Mouse (Mus musculus) kidney, adult 18-20 months (tissue): Measurements from ENCODE around the gene Bmp6.

Source experiments
- DNase-seq: peaks from one replicate; pipeline ENCODE4 v3.0.0; 2021

The Bmp6 gene

DNA sequence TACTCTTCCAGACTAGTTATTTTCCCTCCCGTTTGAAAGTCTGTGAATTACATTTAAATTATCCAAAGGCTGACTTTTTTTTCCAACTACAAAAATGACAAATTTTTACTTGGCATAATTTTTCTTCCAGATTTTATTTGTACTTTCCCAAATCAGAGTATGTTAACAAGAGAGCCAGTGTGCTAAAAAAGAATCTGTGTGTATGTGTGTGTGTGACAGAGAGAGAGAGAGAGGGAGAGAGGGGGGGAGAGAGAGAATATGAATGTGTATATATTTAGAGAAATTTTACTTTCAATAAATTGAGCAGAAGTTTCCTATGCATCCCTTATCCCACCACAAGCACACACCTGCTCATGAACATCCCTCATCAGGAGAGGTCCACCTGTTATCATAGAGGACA lies 9.4 kb downstream of the Bmp6 start:
- no peak for DNase-seq

DNA sequence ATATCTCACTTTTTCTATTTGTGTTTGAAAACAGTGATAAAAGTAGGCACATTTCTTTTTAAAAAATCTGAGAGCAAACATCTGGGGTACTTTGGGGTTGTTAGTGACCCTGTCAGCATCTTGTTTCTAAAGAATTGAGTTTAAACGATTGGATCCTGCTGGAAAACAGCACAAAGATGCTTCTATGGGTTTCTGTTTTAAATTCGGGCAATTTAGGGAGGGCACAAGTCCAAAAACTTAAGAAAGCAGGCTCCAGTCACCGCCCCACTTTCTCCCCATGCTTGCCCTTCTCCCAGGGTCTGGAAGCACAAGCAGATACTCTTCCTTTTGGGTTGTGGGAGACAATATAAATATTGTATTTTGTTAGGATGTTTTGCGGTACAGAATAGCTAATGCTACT lies 14.1 kb downstream of the Bmp6 start:
- no peak for DNase-seq

DNA sequence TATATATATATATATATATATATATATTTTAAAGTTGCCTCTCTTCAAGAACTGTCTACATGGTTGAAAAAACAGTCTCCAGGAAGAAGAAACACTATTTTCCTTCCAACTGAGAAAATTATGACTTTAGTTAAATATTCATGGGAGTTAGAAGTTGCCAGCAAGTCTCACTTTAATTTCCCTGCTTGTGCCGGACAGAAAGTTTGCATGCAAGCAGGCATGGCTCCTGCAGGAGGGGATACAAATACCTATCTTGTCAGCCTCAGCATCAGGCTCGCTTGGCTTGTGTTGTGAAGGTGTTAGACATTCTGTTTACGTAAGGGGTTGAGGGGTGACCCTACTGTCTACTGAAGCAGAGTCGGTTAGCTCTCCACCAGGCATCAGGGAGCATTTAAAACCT lies 17.8 kb downstream of the Bmp6 start:
- DNase-seq: peak; percentile 30

DNA sequence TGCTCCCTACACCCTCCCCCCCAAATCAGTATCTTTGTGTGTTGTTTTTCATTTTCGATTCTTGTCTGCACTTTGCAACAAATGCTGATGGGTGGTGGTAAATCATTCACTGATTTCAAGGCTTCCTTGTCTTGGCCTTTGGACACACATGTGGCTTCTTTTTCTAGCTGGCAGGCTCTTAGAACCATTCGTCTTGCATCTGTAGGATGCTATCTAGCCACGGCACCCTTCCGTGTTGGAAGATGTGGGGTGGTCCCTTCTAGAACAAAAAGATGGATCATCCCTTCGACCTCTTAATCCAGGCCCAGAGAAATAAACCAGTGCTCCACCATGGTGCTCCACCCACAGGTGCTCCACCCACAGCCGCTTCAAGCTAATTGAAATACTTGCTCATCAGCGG lies 19.0 kb downstream of the Bmp6 start:
- peak; percentile 61 for DNase-seq

DNA sequence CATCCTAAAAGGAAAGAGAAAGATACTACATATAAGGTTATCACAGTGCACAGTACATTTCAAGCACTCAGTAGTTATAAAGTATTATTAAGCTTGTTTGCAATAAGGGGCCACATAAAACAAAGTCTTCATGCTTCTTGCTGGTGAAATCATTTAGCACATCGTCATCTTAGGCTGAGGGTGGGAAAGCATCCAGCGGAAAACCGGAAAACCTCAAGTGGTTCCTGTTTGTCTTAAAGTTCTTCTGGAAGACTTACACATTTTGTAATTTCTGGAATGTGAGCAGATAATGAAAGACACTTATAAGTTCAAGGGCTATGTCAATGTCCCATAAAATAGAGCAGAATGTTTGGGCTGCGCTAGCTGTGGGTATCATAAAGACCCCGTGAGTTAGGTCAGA lies 24.7 kb downstream of the Bmp6 start:
- DNase-seq: no peak

DNA sequence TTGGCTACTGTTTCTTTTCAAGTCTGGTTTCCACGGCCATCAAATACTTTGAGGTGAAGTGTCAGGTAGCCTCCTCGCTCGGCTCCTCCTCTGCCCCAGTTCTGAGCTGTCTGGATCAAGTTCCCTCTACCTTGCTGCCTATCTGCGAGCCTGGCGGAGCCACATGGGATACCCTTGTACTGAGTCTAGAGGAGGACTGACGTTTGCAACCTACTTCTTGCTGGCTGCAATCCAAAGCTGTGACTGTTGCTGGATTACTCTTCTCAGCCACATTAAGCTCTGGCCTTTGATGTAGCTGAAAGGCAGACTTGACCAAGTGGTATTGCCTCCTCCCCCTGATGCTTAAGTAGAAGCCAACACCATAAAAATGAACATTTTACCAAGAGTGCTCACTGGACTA lies 31.2 kb downstream of the Bmp6 start:
- peak; percentile 35 for DNase-seq

DNA sequence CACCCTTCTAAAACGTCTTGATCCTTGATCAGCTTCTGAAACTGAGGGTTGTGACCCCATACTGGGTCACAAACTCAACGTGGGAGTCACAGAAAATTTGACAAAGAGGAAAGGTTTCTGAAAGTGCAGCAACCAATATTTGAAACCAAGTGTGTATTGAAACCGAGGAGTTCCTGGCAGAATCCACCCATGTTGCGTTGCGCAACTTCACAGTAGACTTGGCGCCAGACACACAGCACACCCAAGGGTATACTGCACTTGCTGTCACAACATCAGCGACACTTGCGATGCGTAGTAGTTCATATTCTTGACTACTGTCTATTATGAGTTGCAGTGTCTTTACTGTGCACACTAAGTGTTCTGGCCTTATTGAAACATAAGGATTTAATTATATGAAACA lies 32.4 kb downstream of the Bmp6 start:
- DNase-seq: no peak

DNA sequence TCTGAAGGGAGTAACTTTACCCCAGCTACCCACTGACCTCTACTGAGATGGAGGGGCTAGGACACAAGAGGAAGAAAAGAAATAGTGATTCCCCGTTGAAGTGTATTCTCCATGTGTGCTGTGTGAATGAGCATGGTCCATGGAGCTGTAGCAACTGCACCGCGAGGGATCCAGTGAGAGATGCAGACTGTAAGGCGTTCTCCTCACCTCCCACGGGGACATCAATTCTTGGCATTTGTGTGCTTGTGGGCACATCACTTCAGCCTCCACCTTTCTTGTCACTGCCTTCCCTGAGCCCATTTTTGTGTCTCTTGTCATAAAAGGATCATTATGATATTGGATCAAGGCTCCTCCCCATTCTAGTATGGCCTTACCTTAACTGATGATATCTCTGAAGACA lies 34.9 kb downstream of the Bmp6 start:
- no peak for DNase-seq

DNA sequence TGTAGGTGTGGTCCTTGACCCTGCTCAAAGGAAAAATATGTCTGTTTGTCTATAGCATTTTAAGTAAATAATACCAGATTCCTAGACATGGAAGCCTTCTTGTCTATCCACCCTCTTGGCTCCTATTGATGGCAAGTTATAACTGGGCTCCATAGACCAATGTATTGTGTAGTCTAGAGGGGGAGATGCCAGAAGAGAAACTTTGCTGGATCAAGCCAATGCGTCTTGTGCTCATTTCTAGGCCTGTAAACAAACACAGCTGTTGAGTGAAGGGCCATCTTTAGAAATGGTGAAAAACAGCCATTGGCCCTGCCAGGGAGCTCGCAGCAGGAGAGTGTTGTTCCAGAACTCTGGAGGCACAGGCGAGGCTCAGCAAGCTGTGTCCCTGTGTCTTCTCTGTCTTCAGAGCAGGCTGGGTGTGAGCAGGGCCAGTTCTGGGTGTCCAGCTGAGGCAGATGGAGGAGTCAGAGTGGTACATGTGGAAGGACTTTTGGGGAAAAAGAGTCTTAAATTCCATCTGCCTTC lies 41.2 kb downstream of the Bmp6 start:
- DNase-seq: no peak

DNA sequence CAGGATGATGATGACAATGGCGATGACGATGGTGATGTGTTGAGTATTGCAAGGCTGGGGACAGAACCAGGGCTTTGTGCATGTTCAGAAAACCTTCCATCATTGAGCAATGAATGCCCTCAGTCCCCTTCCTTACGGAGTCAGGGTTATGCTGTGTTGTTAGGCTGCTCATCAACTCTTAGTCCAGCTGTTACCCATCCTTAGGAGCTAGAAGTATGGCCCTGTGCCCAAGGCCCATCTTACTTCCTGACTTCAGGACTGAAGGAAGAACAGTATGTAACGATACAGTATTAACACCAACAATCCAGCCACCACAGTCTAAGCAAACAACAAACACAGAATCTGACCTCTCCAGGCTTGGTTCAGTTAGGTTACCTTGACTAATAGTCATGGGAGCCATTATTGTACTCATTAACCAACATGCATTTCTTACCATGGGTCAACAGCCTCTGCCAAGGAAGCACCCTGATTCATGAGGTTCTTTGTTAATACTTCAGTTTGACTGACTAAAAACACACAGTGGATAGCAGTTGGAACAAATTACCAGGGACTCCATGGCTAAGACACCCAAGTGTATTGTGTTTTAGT lies 42.6 kb downstream of the Bmp6 start:
- DNase-seq: peak; percentile 37

DNA sequence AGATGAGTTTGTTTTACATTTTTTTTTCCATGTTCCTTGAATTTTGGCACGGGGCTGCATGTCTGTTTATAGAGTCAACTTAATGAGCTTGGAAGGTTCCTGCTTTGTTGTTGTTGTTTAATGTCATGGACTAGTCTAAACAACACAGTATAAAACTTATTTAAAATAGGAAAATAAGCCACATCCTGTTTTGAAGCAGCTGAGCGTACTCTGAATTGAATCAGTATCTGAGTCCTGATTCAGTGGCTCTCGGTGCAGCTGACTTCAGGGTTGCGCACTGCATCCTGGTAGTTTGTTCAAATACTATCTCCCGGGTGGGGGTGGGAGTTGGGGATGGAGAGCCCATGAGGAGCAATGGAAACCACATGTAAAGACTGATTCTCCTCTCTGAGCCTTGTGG lies 48.5 kb downstream of the Bmp6 start:
- DNase-seq: no peak

DNA sequence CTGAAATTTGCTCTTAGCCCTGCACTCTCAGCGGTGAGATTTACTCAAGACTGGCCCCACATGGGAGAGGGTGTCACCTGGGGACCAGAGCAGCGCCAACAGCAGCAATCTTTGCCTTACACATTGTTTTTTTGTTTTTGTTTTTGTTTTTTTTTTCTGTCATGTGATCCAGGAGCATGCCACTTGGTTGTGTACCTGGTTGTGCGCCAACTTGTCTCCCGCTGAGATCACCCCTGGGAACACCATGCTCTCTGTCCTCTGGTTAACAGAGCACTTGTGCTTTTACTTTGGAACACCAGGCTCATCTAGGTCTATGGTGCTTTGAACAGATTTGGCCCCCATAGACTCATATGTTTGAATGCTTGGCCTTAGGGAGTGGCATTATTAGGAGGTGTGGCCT lies 50.1 kb downstream of the Bmp6 start:
- DNase-seq: peak; percentile 25

DNA sequence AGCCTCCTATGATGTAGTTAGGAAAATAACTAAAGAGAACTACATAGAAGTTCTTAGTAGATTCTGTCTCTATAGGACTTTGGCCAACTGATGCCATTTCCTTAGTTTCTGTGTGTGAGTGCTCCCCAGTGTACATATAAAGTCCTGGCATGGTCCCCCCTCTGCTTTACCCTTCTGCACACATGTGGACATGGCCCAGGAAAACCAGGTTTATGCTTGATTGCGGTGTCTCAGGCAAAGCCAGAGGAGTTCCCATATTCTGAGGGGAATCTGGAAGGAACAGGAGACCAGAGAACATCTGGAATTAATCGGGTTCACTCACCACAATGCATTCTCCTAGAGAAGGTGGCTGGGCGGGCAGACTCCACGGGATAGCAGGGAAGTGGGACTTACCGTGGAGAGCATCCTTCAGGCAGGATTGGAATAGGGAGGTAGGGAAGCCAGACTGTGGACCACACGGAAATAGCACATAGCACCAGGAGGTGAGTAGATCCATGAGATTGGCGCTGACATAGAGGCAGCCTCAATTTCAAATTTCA lies 52.2 kb downstream of the Bmp6 start:
- no peak for DNase-seq

DNA sequence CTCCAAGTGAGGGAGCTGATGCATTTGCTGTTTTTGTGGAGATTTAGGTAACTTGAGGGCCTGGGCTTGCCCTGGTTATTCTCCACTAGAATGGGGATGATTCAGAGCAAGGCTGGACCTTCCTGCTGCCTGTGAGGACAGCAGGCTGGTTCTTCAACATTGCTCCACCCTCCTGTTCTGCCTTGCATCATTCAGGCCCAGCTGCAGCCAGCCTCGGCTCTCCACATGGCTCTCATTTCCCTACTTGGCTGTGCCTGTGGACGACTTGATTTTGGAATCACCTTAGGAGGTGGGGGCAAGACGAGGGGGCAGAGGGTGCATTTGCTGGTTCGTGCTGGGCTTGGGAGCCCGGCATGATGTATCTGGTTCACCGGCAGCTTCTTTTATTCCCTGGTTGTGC lies 53.8 kb downstream of the Bmp6 start:
- DNase-seq: no peak

DNA sequence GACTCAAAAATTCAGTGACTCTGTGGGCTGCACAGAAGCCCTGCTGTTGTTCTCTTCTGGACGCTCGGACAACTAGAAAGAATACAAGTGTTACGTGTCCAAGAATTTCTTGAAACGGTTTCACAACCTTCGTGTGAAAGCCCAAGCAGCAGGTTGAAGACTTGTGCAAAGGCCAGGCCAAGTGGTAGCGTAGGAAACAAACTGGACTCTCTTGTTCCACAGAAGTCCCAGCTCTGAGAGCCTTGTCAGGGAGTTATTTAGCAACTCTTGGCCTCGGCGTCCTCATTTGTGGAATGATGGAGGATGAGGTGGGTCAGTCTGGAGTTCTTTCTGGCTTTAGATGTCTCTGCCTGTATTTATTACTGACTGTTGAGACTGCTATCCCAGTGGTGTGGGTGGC lies 55.8 kb downstream of the Bmp6 start:
- no peak for DNase-seq

DNA sequence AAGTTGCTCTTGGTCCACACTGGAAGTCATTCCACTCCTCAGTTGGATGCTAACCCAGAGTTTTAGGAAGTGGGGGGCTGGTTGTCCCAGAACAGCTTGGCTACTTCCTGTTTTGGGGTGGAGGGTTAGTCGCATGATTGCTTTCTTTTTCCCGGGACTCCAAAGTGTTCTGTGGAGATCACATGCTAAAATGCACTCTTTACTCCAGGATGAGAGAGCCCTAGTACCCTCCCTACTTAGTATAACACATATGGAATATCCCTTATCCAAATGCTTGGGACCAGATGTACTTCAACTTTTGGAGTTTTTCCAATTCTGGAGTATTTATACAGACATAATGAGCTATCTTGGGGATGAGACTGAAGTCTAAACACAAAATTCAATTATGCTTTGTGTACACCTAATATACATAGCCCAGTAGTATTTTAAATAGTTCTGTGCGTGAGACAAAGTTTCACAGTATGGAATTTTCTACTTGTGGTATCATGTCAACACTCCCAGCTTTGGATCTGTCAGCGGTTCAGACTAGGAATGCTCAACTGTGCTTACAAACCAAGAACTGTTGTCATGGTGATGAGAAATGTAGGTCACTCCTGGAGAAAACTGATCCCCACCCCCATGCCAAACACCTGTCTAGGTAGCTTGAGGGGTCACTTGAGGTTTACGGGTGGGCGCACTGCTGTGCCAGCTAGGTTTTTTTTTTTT lies 62.9 kb downstream of the Bmp6 start:
- DNase-seq: no peak

DNA sequence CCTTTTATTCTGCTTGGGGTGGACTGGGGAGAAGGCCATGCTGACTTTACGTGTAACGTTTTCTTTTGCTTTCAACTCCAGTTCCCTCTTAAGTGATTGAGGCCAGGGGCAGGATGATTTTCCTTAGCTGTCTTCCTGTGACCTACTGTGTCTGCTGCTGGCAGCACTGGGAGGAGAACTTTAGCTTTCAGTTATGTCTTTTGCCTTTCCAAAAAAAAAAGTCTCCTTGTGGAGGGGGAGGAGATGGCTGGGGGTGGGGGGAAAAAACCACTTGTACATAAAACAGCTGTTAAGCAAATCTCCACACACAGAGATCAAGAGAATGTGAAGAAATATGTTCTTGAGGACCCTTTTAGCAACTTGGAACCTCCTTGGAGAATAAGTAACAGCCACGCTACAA lies 63.7 kb downstream of the Bmp6 start:
- no peak for DNase-seq

DNA sequence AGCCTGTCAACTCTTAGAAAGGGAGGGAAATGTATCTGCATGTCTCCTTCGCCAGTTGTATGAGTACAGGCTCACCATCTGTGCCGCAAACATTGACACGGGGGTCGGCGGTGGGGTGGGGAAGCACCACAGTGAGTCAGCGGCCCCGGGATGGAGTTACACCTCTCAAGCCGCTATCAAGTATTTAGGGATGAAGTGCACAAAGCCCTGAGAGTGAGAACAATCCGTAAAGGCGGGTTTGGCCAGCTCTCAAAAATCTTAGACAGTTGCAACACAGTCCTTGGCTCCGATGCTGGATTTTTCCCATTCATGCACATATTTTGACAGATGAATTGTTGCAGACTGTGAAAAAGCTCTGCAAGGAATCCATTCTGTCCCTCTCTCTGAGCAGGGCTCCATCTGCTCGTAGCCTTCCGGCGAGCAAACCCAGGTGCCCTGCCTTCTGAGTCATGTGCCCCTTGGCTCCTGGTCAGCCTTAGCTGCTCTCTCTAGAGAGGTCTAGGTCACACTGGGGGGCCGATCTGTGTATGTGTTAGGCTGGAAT lies 65.5 kb downstream of the Bmp6 start:
- peak; percentile 58 for DNase-seq

DNA sequence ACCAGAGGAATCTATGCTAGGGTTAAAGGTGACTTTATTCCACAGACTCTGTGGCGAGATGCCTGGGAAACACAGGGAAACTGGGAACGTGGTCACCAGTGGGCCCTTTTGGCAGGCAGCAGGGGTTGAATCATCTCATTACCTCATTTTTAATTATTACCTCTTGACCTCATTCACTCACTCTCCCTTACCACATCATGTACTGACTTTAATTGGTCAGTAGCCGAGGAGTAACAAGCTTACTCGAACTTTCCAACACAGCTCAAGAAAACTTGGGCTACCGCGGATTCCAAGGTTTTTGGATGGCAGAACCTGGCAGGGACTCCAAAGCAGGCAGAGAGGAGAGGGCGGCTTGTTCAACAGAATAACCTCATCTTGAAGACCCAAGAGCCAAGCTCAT lies 74.9 kb downstream of the Bmp6 start:
- DNase-seq: peak; percentile 13

DNA sequence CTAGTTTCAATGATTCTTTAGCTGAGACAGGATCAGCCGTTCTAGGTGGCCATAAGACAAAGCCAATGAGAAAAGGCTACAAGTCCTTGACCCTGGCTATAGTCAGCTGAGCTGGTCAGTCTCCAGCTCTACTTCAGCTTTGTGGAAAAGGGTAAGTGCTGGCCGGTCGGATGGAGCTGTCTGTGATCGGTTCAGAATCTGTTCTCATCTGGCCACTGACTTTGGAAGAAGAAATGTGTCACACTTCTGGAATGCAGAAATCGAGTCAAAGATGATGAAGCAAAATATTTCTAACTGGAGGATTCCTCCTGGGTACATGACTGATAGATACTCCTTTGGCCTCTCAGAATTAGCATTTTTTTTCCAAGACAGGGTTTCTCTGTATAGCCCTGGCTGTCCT lies 77.6 kb downstream of the Bmp6 start:
- DNase-seq: no peak

DNA sequence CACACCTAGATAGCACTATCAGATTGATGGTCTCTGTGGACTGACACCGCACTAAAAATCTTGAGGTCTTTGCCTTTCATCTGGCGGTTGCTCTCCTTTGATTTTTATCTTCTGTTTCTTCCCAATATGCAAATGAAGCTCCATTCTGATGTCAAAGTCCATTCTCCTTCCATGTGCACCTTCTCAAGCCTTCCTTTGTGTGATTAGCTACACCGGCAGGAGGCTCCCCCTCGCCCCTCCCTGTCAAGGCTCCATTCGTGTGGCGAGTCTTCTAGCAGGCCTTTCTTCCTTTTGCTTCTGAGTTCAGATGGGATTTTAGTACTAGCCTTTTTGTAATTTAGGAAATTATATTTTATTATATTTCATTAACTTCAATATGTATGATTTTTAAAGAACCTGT lies 80.4 kb downstream of the Bmp6 start:
- no peak for DNase-seq

DNA sequence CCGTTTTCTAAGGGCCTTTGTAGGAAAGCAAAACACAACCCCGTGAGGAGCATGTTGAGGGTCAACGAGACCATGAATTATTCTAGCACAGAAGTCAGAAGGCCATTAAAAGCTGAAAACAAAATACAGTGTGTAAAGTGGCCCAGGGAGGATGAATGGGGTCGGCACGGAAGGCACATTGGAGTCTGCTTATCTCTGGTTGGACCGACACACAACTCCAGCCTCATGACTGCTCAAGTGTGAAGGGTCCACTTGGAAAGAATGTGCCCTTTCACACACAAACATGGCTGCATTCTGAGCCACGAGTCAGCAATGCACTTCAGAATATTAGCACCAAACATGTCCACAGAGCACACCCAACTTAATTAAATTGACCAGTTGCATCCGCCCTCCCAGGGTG lies 84.8 kb downstream of the Bmp6 start:
- peak; percentile 59 for DNase-seq

DNA sequence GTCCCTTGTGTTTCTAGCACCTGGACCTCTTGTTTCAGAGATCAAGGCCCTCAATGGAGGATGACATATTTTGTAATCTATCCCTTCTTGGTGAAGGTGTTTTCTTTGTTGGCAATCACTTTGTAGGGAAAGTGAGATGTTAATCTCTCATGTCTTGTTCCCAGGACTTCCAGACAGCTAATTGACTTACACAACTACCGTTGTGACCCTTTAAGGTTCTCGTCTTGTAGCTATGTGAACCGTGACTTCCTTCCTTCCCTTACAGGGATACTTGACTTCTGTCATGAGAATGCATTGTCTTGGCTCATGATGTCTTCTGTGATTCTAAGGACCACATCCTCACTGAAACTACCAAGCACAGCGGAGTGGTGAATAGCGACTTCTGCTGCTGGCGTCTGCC lies 85.2 kb downstream of the Bmp6 start:
- DNase-seq: no peak

DNA sequence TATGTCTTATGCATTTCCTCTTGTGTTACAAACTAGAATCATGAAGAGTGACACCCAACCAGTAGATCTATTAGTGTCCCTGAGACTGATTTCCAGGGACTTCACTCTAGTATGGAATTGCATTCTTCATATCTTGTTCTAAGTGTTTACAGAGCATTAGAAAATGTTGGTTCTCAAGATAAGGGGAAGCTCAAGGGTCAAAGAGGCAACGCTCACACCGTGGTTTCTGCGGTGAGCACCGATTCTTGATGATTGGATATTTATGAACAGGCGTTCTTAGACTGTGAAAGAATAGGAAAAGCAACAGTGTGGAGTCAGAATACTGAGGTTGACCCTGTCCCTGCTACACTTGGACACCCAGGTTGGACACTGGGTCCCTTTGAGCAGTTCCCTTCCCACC lies 89.9 kb downstream of the Bmp6 start:
- no peak for DNase-seq
